Mouse (Mus musculus) regulatory T cell (primary cell): Measurements from ENCODE around the gene Sapcd2.
"Not testable (repeated sequence)": the region's sequence is repeated elsewhere in the genome, so short reads cannot be mapped to it uniquely, and the experiment has no call there.

Source experiments
- in situ Hi-C: fragments of 300-600 bp; cut with MboI, MseI; formaldehyde crosslinking; loops from one replicate; pipeline ENCODE4 v1.15.1; 2025; ENCODE audit warnings: high pct_unique_total_duplicates

Gene Sapcd2

GRCm38 (mm10) chr2:25372644-25373391, 697 bp downstream of the Sapcd2 start:
- in situ Hi-C loops, result no loop called here

- in situ Hi-C loops, result no loop called here
Measured at GRCm38 (mm10) chr2:25373431-25373830, 1.3 kb downstream of the Sapcd2 start.

GRCm38 (mm10) chr2:25376589-25376988, 4.5 kb downstream of the Sapcd2 start:
- in situ Hi-C loops, result no loop called here

GRCm38 (mm10) chr2:25384492-25384891, 12.4 kb downstream of the Sapcd2 start:
- in situ Hi-C loops, result no loop called here

DNA sequence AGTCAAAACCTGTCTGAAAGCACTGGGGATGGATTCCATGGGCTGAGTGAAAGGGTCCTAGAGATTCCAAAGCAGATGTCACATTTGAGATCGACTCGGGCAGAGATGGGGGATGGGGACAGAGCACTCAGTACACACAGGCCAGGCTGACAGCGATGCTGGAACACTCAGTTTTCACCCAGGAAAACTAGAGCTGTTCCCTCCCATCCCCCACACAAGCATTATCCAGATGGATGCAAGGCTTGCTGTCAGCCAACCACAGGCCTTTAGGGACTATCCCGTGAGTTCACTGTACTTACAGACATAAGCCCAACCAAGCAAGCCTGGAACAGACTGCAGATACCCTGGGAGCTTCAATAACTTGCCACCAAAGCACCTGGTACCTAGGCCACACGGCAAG, 19.1 kb downstream of the Sapcd2 start:
- in situ Hi-C loops, result loop anchor here (10.0 kb wide), 1 partner anchor 1394 kb away; no protein-coding TSS in a partner anchor

GRCm38 (mm10) chr2:25394281-25395221, 22.4 kb downstream of the Sapcd2 start:
- in situ Hi-C loops, result loop anchor here (10.0 kb wide), 1 partner anchor 1390 kb away; no protein-coding TSS in a partner anchor

GRCm38 (mm10) chr2:25395721-25396596, 23.8 kb downstream of the Sapcd2 start, which contains the start of gene Entpd2:
Entpd2 (plus strand) TSS chr2:25395874.
- in situ Hi-C loops, result loop anchor here (10.0 kb wide), 1 partner anchor 1389 kb away; no protein-coding TSS in a partner anchor

- in situ Hi-C loops, result loop anchor here (10.0 kb wide), 1 partner anchor 1388 kb away; no protein-coding TSS in a partner anchor
Measured at GRCm38 (mm10) chr2:25396597-25396983, 24.5 kb downstream of the Sapcd2 start.

DNA sequence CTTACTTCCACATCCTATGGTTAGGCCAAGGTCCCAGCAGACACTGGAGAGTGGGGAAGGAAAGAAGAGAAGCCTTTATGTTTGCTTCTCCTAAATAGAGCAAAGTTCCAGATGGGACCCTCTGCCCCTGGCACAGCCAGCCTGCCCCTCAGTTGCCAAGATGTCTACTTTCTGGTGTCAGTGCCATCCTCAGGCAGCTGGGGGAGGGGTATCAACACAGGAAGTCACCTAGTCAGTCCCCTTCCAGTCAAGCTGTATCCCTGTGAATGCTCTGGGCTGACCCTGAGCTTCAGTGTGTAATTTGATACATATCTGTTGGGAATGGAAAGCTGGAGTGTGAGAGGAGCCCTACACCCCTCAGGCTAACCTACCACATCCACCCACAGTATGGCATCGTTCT, 24.9 kb downstream of the Sapcd2 start:
- in situ Hi-C loops, result loop anchor here (10.0 kb wide), 1 partner anchor 1388 kb away; no protein-coding TSS in a partner anchor

GRCm38 (mm10) chr2:25398065-25398464, 25.9 kb downstream of the Sapcd2 start:
- in situ Hi-C loops, result loop anchor here (10.0 kb wide), 1 partner anchor 1387 kb away; no protein-coding TSS in a partner anchor

DNA sequence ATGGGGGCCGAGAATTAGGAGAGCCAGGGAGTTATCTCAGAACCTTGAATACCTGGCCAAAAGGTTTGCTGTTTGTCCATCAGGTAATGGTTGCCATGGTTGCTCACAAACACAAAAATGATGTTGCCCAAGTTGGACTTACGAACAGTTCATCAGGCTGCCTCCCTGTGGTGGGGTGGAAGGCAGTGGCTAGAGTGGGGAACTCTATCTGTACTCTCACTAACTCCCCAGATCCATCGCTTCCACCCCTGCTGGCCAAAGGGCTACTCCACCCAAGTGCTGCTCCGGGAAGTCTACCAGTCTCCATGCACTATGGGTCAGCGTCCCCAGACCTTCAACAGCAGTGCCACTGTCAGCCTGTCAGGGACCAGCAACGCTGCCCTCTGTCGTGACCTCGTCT, 26.9 kb downstream of the Sapcd2 start, which contains the start of gene Npdc1:
TSS of gene Npdc1 (plus strand) at position 301 of the 400 bp plus-strand sequence.
- in situ Hi-C loops, result loop anchor here (10.0 kb wide), 1 partner anchor 1386 kb away; no protein-coding TSS in a partner anchor

- in situ Hi-C loops, result loop anchor here (10.0 kb wide), 1 partner anchor 855 kb away; no protein-coding TSS in a partner anchor
Measured at GRCm38 (mm10) chr2:25400291-25400690, 28.2 kb downstream of the Sapcd2 start.

- in situ Hi-C loops, result loop anchor here (10.0 kb wide), 1 partner anchor 854 kb away; no protein-coding TSS in a partner anchor
Measured at GRCm38 (mm10) chr2:25400764-25401163, 28.6 kb downstream of the Sapcd2 start.

DNA sequence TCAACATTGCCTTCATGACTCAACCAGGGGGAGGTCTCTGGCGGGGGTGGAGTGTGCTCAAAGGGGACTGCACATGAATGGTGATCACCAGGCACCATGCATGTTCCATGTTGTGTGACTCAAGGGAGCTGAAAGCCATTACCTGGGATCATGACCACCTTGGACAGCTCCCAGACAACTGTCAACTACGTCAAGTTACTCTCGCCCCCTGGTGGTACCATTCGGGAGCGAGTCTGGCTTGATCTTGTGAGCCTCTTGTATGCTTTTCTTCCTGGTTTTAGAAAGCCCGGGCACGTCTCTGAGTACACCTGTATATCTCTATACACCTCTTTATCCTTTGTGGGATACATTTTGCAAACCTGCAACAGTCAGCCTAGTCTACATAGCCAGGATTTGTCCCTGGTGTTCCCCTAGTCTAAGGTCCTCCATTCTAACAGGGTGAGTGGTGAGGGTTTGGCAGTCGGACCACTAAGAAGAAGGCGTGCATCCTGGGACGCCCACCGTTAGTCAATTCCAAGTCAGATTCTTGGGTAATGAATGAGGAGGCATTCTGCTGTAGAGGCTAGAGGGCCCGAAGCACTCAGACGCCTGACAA, 30.4 kb downstream of the Sapcd2 start:
- in situ Hi-C loops, result loop anchor here (10.0 kb wide), 1 partner anchor 852 kb away; no protein-coding TSS in a partner anchor

- in situ Hi-C loops, result loop anchor here (10.0 kb wide), 1 partner anchor 852 kb away; no protein-coding TSS in a partner anchor
Measured at GRCm38 (mm10) chr2:25402972-25403601, 31.0 kb downstream of the Sapcd2 start.

- in situ Hi-C loops, result loop anchor here (10.0 kb wide), 1 partner anchor 851 kb away; no protein-coding TSS in a partner anchor
Measured at GRCm38 (mm10) chr2:25403994-25404393, 31.9 kb downstream of the Sapcd2 start.

- in situ Hi-C loops, result loop anchor here (10.0 kb wide), 1 partner anchor 846 kb away; no protein-coding TSS in a partner anchor
Measured at GRCm38 (mm10) chr2:25408908-25409307, 36.8 kb downstream of the Sapcd2 start.

DNA sequence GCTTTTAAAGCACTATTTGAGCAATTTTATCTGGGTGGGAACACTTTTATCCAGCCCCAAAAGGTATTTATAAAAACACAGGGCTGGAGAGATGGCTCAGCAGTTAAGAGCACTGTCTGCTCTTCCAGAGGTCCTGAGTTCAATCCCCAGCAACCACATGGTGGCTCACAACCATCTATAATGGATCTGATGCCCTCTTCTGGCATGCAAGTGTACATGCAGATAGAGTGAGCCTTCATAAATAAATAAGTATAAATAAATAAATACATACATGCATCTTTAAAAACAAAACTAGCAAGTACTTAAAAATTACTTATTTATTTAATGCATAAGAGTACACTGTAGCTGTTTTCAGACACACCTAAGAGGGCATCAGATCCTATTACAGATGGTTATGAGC, 41.3 kb downstream of the Sapcd2 start:
- in situ Hi-C loops, result not testable (repeated sequence)

DNA sequence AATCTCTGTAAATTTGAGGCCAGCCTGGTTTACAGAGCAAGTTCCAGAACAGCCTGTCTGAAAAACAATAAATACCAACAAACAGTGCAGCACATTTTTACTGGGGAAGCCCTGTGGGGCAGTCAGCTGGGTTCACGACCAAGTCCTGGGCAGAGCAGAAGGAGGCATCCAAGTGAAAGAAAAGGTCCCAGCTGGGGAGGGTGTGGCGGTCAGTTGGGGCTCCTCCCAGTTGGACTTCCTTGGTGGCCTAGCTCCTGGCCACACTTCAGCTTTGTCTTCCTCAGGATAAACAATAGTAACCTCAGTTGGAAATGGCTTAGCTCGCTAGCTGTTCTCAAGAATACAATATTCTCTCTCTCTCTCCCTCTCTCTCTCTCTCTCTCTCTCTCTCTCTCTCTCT, 45.3 kb downstream of the Sapcd2 start:
- in situ Hi-C loops, result no loop called here
